Mouse (Mus musculus) granulocyte monocyte progenitor cell, adult 5-6 weeks (primary cell): ENCODE results near the gene Hist1h4a. TPM values are rescaled to one million over a fixed set of nuclear protein-coding genes. Genes with fewer than 3 reads are reported as not detected.

Source experiments
- ATAC-seq: replicated peaks from 2 replicates; pipeline ENCODE4 v1.8.0; 2016; ENCODE audit warnings: mild to moderate bottlenecking, moderate TSS enrichment, inconsistent platforms; ENCODE audit not compliant: poor library complexity, severe bottlenecking
- total RNA-seq, 2 experiments: library from RNA; stranded (forward) in 1 of 2; stranded (reverse) in 1 of 2; fragments of 200-712, 200-1000 nt in 1 of 2; fragments of >200 nt in 1 of 2; fragmentation: Nextera tagmentation in 1 of 2; gene quantifications; 2 replicates each; pipeline ENCODE4 v1.2.3; 2014 to 2017

Hist1h4a gene
- total RNA-seq, 2 experiments from 2014 or later, result 9.3 to 657 TPM

DNA sequence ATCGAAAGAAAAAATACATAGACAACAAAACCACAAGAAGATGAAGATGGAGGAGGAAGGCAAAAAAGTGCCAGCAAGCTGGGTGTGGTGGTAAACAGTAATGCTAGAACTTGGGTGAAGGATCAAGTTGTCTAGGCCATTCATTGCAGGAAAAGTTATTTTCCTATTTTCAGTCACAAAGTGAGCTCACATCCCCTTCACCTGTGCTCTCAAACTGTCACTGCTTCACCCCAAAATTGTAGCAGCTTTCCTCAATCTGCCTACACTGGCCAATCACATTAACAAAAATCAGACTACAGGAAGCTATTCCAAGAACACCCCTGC lies 1.2 kb downstream of the Hist1h4a start:
- ATAC-seq, result no peak

DNA sequence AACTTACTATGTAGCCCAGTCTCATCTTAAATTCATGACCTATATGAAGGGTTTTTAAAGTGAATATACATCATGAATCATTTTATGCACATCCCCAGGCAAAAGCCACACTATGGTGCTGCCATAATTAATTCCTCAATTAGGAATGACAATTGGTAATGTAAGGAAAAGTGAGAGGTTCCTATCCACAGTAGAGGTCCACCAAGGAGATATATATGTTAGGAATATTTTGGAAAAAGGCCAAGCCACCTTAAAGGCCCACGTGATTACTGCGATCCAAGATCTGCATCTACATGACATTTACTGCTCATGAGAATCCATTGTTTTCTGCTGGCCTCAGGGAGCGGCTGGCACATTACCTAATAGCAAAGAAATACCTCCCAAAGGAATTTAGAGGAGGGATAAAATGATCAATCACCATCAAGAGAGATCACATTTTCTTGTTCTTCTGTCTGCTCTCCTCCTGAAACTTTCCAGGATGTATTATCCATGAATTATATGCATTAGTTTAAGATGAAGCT lies 1.7 kb downstream of the Hist1h4a start:
- no peak for ATAC-seq

DNA sequence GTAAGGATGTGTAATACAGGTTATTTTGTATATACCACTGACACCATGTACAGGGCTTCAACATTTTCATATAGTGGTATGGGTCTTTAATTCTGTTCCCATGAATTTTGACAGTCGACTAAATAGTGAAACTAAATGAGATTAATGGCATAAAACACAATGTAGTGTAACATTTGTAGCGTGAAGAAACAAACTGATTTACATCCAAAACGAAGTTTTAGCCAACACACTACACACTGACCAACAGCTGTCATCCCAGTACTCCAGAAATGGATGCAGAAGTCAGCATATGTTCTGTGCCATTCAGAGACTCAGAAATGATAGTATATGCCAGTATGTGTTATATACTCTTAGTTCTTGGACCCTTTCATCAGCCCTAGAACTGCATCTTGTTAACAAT lies 3.1 kb downstream of the Hist1h4a start:
- no peak for ATAC-seq

DNA sequence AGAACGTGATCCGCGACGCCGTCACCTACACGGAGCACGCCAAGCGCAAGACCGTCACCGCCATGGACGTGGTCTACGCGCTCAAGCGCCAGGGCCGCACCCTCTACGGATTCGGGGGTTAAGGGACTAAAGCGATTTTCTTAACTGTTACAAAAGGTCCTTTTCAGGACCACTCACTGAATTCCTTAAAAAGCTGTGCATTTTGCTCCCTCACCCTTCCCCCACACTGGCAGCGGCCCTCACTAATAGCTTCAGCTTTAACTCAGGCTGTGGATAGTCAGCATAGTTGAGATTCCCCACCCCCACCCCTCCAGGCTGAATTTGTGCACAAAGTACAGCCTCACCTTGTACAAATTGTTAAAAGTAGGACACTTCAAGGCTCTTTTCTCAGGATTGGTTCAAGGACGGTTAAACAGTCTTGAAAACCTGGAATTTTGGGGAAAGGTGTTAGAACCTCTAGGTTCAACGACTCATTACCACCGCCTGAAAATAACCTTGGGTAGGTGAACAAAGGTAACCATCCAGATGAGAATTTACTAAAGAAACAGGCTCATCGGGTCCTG lies 3.7 kb downstream of the Hist1h4a start:
- ATAC-seq, result no peak

DNA sequence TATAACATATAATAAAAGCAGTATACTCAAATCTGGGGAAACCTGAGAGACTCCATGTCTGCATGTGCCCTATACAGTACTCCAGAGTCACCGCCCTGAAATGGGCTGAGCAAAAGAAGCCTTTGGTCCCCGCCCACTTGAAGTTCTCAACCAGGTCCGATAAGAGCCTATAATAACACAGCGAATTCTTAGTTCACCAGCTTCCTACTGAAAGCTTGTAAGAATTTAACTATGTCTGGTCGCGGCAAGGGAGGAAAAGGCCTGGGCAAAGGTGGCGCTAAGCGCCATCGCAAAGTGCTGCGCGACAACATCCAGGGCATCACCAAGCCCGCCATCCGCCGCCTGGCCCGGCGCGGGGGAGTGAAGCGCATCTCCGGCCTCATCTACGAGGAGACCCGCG lies 4.2 kb downstream of the Hist1h4a start, which contains the start of gene Hist1h4b:
Hist1h4b (plus strand) TSS at position 224 of the 400 bp plus-strand sequence.
- peak; percentile 43 for ATAC-seq

DNA sequence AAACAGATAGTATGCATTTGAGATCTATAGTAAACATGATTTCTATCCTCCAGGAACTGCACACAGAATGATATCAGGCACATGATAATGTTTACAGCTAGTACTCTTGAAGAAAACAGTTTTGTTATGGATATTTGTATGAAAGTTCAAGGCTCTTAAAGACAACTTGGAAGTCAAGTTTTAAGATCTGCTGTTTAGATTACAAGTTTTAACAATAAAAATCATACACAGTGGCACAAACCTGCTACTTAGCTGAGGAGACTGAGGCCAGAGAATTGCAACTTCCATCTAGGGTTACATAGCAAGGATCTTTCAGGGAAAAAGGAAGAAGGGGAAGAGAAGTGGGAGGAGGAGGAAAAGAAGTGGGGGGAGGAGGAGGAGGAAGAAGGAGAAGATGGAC lies 6.0 kb downstream of the Hist1h4a start:
- ATAC-seq, result no peak

DNA sequence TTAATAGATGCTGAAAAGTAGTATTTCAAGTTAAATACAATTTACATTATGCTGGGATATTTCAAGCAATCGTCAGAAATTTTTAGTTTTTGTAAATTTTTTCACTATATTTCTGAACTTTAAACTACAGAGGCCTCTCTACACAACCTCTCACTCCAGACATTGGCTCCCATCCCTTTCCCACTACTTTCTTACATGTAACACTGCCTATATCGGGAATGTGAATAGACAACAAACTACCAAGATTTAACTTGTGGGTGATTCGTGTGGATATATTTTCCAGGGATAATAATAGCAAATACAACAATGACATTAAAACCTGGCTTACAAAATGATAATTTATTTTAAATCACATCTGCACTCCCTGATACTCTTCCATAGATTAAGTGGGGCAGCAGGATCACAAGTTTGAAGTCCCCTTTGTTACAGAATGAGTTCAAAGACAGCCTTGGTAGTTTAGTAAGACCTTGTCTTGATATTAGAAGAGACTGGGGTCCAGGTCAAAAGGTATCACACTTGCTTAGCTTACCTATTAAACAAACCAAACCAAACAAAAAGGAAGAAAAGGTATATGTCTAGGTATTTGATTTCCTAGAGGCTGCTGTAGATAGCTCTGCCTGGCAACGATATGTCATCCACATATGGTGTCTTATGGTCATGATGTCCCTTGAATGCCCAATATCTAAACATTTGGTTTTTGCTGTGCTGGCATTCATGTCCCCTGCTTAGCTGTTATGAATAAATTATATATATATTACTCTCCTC lies 7.5 kb downstream of the Hist1h4a start:
- no peak for ATAC-seq

DNA sequence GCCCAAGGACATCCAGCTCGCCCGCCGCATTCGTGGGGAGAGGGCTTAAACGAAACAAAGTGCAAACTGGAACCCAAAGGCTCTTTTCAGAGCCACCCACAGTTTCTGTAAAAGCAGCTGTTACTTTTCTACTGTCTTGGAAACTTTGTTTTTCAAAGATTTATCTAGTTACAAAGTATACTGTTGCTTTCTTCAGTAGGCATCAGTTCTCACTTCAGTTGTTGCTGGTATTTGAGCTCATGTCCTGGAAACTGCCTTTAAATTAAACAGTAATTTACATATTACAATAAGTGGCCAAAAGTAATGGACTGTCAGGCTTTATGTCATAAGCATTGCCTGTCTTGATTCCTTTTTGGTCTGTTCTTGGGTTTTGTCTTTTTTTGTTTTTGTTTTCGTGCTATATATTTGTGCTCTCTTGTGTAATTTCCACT lies 8.3 kb downstream of the Hist1h4a start:
- no peak for ATAC-seq

DNA sequence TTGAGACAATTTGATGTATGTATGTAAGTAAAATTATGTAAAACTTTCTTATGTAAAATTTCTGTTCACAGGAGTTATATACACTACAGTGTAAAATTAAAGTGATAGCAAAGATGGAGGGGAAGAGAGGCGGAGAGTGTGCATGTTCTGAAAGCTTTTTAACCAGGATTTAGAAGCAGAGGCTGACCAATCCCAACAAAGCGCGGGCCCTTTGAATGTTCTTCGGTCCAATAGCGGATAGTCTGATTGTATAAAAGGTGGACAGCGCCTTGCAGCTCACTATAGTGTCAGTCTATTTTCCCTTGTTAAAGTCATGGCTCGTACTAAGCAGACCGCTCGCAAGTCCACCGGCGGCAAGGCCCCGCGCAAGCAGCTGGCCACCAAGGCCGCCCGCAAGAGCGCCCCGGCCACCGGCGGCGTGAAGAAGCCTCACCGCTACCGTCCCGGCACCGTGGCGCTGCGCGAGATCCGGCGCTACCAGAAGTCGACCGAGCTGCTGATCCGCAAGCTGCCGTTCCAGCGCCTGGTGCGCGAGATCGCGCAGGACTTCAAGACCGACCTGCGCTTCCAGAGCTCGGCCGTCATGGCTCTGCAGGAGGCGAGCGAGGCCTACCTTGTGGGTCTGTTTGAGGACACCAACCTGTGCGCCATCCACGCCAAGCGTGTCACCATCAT lies 8.8 kb downstream of the Hist1h4a start, which contains the start of gene Hist1h3b:
Hist1h3b (plus strand) TSS at position 201 of the 675 bp plus-strand sequence.
- ATAC-seq, result peak; percentile 64

DNA sequence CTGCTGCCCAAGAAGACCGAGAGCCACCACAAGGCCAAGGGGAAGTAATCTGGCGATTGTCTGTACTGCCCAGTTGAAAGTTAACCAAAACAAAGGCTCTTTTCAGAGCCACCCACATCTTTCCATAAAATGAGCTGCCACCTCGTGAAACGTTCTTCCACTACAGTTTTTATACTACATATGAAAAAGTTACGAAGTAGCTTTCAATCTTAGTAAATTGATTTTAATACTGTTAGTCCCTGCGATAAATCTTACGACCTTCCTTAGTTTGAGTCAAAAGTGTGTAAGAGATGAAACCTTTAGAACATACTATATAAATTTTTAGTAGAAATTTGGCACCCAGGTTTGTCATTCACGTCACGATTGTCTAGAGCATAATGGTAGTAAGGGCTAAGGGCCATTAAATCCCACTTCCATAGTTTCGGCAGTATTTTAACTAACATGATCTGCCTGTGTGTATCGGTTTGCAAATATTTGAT lies 9.5 kb downstream of the Hist1h4a start:
- no peak for ATAC-seq

DNA sequence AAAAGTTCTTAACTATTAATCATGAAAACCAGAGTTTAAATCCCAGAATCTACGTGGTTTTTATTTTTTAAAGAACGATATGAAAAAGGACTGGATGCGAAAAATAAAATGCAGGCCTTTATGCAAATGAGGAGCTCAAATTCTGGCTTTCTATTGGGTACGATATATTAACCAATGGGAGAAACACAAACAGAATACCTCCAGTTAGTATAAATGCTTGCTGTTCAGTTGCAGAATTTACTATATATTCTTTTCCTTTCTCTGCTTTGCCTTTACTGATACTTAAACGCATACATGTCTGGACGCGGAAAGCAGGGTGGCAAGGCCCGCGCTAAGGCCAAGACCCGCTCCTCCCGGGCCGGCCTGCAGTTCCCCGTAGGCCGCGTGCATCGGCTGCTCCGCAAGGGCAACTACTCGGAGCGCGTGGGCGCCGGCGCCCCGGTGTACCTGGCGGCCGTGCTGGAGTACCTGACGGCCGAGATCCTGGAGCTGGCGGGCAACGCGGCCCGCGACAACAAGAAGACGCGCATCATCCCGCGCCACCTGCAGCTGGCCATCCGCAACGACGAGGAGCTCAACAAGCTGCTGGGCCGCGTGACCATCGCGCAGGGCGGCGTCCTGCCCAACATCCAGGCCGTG lies 10.1 kb downstream of the Hist1h4a start, which contains the start of gene Hist1h2ab:
Hist1h2ab (plus strand) TSS at position 288 of the 639 bp plus-strand sequence.
- peak; percentile 45 for ATAC-seq

DNA sequence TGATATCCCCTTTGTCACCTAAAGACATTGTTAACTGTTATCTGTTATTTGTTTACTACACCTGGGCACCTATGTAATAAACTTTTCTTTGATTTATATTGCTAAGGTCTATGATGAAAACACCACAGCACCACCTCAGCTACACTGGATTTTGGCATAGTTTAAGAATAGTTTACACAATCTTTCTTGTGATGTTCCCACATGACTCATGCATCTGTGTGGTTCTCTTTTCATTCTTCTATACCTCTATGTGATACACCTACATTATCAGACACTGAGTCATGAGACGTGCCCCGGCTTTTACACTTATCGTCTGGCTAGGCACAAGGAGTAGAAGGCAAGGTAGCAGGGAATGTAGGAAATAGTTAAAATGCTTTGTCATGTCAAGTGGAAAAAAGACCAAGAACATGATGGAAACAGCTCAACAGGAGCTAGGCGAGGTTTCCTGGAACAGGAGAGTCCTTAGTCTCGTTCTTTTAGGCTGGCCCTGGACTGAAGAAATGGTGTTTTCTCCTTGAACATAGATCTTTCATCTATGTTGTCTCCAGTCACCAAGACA lies 11.4 kb downstream of the Hist1h4a start:
- no peak for ATAC-seq

DNA sequence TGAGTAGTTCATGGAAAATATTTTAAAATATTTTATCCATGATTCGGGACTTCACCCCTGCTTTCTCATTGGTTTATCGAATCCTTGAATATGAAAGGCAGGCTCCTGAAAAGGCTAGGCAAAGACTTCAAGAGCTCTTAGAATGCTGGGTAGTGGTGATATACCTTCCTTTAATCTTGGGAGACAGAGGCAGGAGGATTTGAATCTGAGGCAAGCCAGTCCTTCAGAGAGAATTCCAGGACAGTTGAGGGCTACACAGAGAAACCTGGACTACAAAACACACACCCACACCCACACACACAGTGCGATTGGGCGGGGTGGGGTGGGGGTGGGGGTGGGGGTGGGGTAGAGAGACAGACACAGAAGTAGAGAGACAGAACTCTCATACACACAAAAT lies 13.1 kb downstream of the Hist1h4a start:
- no peak for ATAC-seq

DNA sequence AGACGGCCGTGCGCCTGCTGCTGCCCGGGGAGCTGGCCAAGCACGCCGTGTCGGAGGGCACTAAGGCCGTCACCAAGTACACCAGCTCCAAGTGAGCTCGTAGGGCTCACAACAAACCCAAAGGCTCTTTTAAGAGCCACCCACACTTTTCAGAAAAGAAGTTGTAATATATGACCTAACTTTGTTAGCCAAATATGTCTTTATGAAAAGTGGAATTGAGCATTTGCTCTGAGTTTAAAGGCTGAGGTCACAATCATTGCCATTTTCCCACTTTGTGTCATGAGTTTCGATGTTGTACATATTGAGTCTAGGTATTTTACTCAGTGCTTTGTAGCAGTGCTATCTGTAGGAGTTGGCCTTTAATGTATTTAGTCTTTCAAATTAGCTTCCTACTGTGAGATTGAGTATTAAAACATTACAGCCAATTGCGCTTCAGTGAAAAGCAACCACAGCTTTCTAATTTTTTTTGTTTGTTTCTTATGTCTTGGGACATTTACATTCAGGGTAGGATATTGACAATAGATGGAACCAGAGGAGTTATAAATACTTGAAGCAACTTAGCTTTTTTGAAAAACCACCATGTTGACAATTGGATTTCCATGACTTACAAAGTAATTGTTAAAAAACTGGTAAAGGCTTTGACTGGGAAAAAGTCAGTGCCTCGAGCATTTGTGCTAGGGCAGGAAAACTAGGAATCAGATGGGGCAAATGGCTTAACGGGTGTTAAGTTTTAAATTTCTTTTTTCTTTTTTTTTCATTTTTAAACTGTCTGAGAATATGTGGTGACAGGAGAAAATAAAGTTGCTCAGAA lies 13.7 kb downstream of the Hist1h4a start:
- ATAC-seq, result peak; percentile 3; the same call in 1 of the 2 replicates

DNA sequence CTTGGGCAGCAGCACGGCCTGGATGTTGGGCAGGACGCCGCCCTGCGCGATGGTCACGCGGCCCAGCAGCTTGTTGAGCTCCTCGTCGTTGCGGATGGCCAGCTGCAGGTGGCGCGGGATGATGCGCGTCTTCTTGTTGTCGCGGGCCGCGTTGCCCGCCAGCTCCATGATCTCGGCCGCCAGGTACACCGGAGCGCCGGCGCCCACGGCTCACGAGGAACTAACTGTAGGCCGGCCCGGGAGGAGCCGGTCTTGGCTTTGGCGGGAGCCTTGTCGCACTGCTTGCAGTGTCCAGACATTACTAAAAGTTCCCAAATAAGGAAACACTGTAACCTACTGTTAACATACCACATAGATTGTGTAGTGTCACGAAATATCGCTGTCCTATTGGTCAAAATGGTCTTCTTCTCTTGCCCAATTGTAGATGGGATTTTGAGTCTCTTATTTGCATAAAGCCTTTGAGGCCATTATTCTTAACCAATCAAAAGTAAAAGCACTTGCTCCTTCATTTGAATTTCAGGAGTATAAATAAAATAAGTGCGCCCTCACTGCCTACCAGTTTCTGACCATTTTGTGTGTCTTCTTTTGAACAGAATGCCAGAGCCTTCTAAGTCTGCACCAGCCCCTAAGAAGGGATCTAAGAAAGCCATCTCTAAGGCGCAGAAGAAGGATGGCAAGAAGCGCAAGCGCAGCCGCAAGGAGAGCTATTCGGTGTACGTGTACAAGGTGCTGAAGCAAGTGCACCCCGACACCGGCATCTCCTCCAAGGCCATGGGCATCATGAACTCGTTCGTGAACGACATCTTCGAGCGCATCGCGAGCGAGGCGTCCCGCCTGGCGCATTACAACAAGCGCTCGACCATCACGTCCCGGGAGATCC lies 14.6 kb downstream of the Hist1h4a start, which contains the start of gene Hist1h2bb:
Hist1h2bb (plus strand) TSS at position 534 of the 880 bp plus-strand sequence.
- peak; percentile 71 for ATAC-seq

DNA sequence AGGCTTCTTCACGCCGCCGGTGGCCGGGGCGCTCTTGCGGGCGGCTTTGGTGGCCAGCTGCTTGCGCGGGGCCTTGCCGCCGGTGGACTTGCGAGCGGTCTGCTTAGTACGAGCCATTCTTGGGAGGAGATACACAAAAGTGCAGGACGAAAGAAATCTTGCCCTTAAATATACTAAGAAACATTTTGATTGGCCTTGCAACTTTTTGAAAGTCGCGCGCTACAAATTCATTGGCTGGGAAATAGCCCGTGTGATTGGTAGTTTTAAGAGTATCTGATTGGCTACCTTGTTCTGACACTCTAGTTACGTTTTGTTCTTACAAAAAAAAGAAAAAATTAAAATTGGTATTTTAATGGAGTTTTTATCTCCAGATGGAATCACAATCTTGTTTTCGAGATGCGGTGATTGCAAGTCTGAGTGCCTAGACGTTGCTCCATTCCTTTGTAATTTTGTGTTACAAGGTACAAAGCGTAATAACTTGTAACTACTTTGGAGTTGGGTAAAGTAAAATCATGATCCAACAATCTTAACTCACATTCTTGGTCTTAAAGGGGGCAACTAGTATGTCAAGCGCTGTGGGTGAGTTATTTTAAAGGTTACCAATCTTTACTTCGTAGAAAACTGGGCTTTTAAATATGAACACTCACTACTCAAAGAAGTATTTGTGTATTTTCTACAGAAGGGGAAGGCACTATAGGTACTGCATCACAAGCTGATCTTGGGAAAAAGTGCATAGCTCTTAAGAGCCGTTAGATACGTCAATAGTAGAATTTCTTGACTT lies 15.5 kb downstream of the Hist1h4a start, which contains the start of gene Hist1h3c:
Hist1h3c (minus strand) TSS at position 222 of the 781 bp plus-strand sequence.
- peak; percentile 50 for ATAC-seq
